ENCODE assay signal across 7 mouse cellular contexts in the genomic region with DNA sequence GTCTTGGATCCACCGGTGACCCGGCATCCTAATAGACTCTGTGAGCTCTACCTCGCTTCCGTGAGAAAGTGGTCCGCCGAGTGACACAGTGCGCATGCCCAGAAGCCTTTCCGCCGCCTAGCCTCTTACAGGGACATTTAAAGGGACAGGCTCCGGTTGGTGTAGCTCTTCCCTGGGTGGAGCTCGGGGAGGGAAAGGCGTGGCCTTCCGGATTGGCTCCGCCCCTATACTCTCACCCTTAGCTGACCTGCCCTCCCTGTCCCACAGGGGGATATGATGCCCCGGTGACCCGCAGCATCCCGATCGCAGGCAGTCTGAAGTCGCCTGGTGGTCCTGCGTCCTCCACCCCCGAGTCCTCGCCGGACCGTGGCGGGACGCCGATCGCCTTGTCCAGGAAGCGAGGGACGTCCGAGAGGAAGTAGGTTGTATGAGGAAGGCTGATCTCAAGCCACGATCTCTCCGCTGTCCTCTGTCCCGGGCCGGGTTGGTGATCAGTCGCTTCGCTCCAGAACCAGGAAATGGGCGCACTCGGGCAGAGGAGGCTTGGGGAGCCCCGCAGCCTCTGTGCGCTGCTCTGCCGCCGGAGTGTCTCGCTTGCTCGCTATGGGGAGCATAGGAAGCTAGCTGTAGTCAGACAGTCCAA. TPM values are rescaled to one million over a fixed set of nuclear protein-coding genes. Genes with fewer than 3 reads are reported as not detected.
DNase-seq lines count a peak whose midpoint lies in the region; ATAC-seq lines count a peak whose summit lies in the region.

A gene (minus strand): TSS at position 139 of the 643 bp plus-strand sequence.
A gene (plus strand): TSS at position 235 of the 643 bp plus-strand sequence.

- no peaks in the 10 kb centered on the region for H3K4me1 ChIP-seq in intestine, embryonic 15.5 days (replicated peaks)
- H3K4me1 ChIP-seq in midbrain, embryonic 10.5 days, result peaks cover 11% of the 10 kb centered on the region

- intact Hi-C loops in gastrocnemius, postnatal 36 days (cut with DNase I), result no loop called here
- intact Hi-C loops in left cerebral cortex, postnatal 25 days (cut with DNase I), result no loop called here

- peak within 1 kb of the TSS; percentile 71 for H3K9ac ChIP-seq in intestine, embryonic 15.5 days

- H3K36me3 ChIP-seq in intestine, embryonic 15.5 days, result no peaks in the 10 kb centered on the region
- no peaks in the 10 kb centered on the region; the same call in 1 of the 2 replicates for H3K36me3 ChIP-seq in midbrain, embryonic 10.5 days

- H3K27me3 ChIP-seq in intestine, embryonic 15.5 days (replicated peaks), result no peaks in the 10 kb centered on the region
- H3K27me3 ChIP-seq in midbrain, embryonic 10.5 days (ENCODE audit: low read depth, poor library complexity, severe bottlenecking), result no peaks in the 10 kb centered on the region

- peak within 1 kb of the TSS; percentile 85 for H3K4me3 ChIP-seq in intestine, embryonic 15.5 days (replicated peaks)
- peak within 1 kb of the TSS; percentile 78 for H3K4me3 ChIP-seq in midbrain, embryonic 10.5 days

- peak; percentile 99 for ATAC-seq in intestine, embryonic 15.5 days

- peak within 1 kb of the TSS; percentile 94 for H3K27ac ChIP-seq in intestine, embryonic 15.5 days
- peak within 1 kb of the TSS; percentile 88 for H3K27ac ChIP-seq in midbrain, embryonic 10.5 days (replicated peaks)

- WGBS in intestine, embryonic 15.5 days, result under 1% methylated on average over 45 of the region's 45 CpGs
- under 1% methylated on average over 45 of the region's 45 CpGs for WGBS in midbrain, embryonic 10.5 days

- peak; percentile 96 for DNase-seq in adrenal gland, adult 2 months
- DNase-seq in embryo, embryonic 11.5 days (ENCODE audit: low read depth, low spot score), result peak; percentile 92
- DNase-seq in gastrocnemius, postnatal 36 days, result peak; percentile 91 to 92
- DNase-seq in left cerebral cortex, postnatal 25 days (ENCODE audit: low spot score in 2 of 2), result peak; percentile 90 to 94
- DNase-seq in midbrain, embryonic 10.5 days (ENCODE audit: low spot score), result peak; percentile 93
- DNase-seq in right cerebral cortex, postnatal 4 days, result peak; percentile 89

- H3K4me2 ChIP-seq in intestine, embryonic 15.5 days (replicated peaks), result peak within 1 kb of the TSS; percentile 88

- H3K9me3 ChIP-seq in intestine, embryonic 15.5 days, result no peaks in the 10 kb centered on the region
- H3K9me3 ChIP-seq in midbrain, embryonic 10.5 days (replicated peaks), result no peaks in the 10 kb centered on the region

RNA-seq across cellular contexts. Expression of the first gene that starts in this region (rescaled TPM):
- 1 to 10 TPM; 2.9 to 3.1 TPM for total RNA-seq in adrenal gland, adult 2 months (2021)
- 2.0 and 2.1 TPM in 2 replicates for polyA plus RNA-seq in adrenal gland, adult 2 months (2012; rRNA removed)
- 1 to 10 TPM in 1 of 2 experiments, under 1 TPM in 1; 0.86 to 2.3 TPM for total RNA-seq in gastrocnemius, postnatal 36 days (2021)
- 8.4 and 9.8 TPM in 2 replicates for polyA plus RNA-seq in intestine, embryonic 15.5 days (2015; fragmentation: Nextera tagmentation; extraction: Ambion mirVana)
- 1 to 10 TPM; 2.8 to 5.1 TPM for total RNA-seq in left cerebral cortex, postnatal 25 days (2021)
- polyA plus RNA-seq in midbrain, embryonic 10.5 days (2016; fragmentation: Nextera tagmentation; extraction: Ambion mirVana), result 8.8 and 9.0 TPM in 2 replicates

RNA-seq across cellular contexts. Expression of the second gene that starts in this region (rescaled TPM):
- total RNA-seq in adrenal gland, adult 2 months (2021), result 10 to 100 TPM; 13.4 to 18.6 TPM
- 8.6 and 9.2 TPM in 2 replicates for polyA plus RNA-seq in adrenal gland, adult 2 months (2012; rRNA removed)
- 1 to 10 TPM; 2.5 to 2.8 TPM for total RNA-seq in gastrocnemius, postnatal 36 days (2021)
- 14.8 and 16.3 TPM in 2 replicates for polyA plus RNA-seq in intestine, embryonic 15.5 days (2015; fragmentation: Nextera tagmentation; extraction: Ambion mirVana)
- 1 to 10 TPM; 1.7 to 2.1 TPM for total RNA-seq in left cerebral cortex, postnatal 25 days (2021)
- 2.4 and 3.3 TPM in 2 replicates for polyA plus RNA-seq in midbrain, embryonic 10.5 days (2016; fragmentation: Nextera tagmentation; extraction: Ambion mirVana)

Comparison
In these comparisons a context has a peak if more than half of its experiments do, and no peak if none do; other contexts are left out.
1. Peak in every context shown above with its lines: DNase-seq, ATAC-seq, H3K4me3 ChIP-seq and H3K27ac ChIP-seq.